Mouse (Mus musculus) embryo, embryonic 11 days (tissue): ENCODE measurements at regions not wholly inside any gene's neighbourhood (a gene's known extent, or its start where the extent isn't known, plus 50 kb on each side); places are given as distances from the start of the nearest gene placed in this dataset.

Experiments
- DNase-seq: peaks from one replicate; pipeline ENCODE4 v3.0.0-alpha.2; 2015

- DNase-seq = no peak
Measured at GRCm38 (mm10) chr2:79548039-79548600, 87.0 kb upstream of the Itprid2 start.

GRCm38 (mm10) chr2:79549781-79550180 lies 85.4 kb upstream of the Itprid2 start:
- DNase-seq = no peak

- no peak for DNase-seq
Measured at GRCm38 (mm10) chr2:79550432-79550831, 84.7 kb upstream of the Itprid2 start.

- DNase-seq = no peak
Measured at GRCm38 (mm10) chr2:79552481-79552880, 82.7 kb upstream of the Itprid2 start.

GRCm38 (mm10) chr2:79555395-79555794 lies 79.8 kb upstream of the Itprid2 start:
- DNase-seq = no peak

GRCm38 (mm10) chr2:79557361-79557760 lies 77.8 kb upstream of the Itprid2 start:
- DNase-seq = no peak

GRCm38 (mm10) chr2:79566280-79566933 lies 68.7 kb upstream of the Itprid2 start:
- peak; percentile 21 for DNase-seq

- no peak for DNase-seq
Measured at GRCm38 (mm10) chr2:79567413-79567934, 67.7 kb upstream of the Itprid2 start.

- no peak for DNase-seq
Measured at GRCm38 (mm10) chr2:79569663-79570062, 65.5 kb upstream of the Itprid2 start.

GRCm38 (mm10) chr2:79571910-79572309 lies 63.2 kb upstream of the Itprid2 start:
- no peak for DNase-seq

GRCm38 (mm10) chr2:79575074-79575473 lies 60.1 kb upstream of the Itprid2 start:
- DNase-seq = no peak

GRCm38 (mm10) chr2:79585022-79585774 lies 50.0 kb upstream of the Itprid2 start:
- DNase-seq = no peak
